Mouse (Mus musculus): ENCODE results near the gene Pyroxd1. TPM values are rescaled to one million over a fixed set of nuclear protein-coding genes. Genes with fewer than 3 reads are reported as not detected.

Pyroxd1 gene
- polyA plus RNA-seq, 1 experiment from 2014 or later, result 17.0 TPM

DNA sequence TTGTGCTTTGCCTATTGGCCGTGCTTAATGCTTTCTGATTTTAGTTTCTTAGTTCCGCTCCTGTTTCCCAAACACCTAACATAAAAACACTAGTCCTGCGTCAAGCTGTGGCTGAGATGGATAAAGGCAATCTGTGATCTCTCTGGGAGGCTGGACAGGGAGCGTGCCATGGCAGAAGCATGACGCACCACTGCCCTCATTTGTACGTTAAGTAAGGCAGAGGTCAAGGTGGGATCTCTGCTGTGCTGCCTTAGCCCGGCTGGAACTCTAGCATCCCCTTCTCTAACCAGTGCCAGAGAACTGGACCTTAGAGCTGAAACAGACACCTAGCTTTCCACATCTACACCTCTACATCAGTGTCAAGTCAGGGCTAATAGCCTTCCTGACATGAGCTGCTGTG, 36.2 kb downstream of the Pyroxd1 start:
- Histone ChIP-seq H3K36me3 (peaks cover 3% of the 10 kb centered on the region), H3K27ac (no peak overlapping the region), H3K27me3 (ENCODE audit: low read depth, poor library complexity, severe bottlenecking) (no peaks in the 10 kb centered on the region), H3K4me1 (peaks cover 22% of the 10 kb centered on the region), H3K9me3 (replicated peaks) (no peaks in the 10 kb centered on the region), H3K4me3 (no peak overlapping the region)
- no peak for DNase-seq (ENCODE audit: low spot score)
- 92% methylated on average over 7 of the region's 7 CpGs for WGBS

DNA sequence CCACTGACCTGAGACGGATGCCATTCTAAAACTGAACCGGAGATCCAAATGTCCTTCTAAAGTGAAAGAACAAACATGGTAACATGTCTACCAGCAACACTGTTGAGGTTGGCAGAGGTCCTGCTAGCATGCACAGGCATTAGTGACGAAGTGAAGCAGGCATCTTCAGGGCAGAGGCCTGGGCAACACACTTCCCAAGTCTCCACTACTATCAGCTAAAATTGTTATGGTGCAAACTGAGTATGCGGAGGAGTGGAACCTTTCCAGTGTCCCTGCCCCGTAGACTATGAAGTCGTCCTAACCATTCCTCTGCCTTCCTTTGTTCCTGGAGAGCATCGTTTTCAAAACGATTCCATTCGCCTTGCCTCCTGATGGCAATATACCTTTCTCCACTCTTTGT, 39.1 kb downstream of the Pyroxd1 start:
- no peak overlapping the region for H3K4me3 ChIP-seq
- peaks cover 29% of the 10 kb centered on the region for H3K4me1 ChIP-seq
- 92% methylated on average over 9 of the region's 9 CpGs for WGBS
- H3K9me3 ChIP-seq (replicated peaks), result no peaks in the 10 kb centered on the region
- H3K36me3 ChIP-seq, result no peaks in the 10 kb centered on the region
- DNase-seq (ENCODE audit: low spot score), result no peak
- H3K27ac ChIP-seq, result no peak overlapping the region
- H3K27me3 ChIP-seq (ENCODE audit: low read depth, poor library complexity, severe bottlenecking), result no peaks in the 10 kb centered on the region

- H3K4me3 ChIP-seq, result peak overlapping the region; percentile 98
- WGBS, result 6% methylated on average over 31 of the region's 31 CpGs
- no peaks in the 10 kb centered on the region for H3K9me3 ChIP-seq (replicated peaks)
- no peak for DNase-seq (ENCODE audit: low spot score)
- H3K27ac ChIP-seq, result peak overlapping the region; percentile 92
- peaks cover 29% of the 10 kb centered on the region for H3K4me1 ChIP-seq
- H3K27me3 ChIP-seq (ENCODE audit: low read depth, poor library complexity, severe bottlenecking), result no peaks in the 10 kb centered on the region
- H3K36me3 ChIP-seq, result peaks cover 10% of the 10 kb centered on the region
Observed at GRCm38 (mm10) chr6:142386285-142387010, 41.0 kb downstream of the Pyroxd1 start.

DNA sequence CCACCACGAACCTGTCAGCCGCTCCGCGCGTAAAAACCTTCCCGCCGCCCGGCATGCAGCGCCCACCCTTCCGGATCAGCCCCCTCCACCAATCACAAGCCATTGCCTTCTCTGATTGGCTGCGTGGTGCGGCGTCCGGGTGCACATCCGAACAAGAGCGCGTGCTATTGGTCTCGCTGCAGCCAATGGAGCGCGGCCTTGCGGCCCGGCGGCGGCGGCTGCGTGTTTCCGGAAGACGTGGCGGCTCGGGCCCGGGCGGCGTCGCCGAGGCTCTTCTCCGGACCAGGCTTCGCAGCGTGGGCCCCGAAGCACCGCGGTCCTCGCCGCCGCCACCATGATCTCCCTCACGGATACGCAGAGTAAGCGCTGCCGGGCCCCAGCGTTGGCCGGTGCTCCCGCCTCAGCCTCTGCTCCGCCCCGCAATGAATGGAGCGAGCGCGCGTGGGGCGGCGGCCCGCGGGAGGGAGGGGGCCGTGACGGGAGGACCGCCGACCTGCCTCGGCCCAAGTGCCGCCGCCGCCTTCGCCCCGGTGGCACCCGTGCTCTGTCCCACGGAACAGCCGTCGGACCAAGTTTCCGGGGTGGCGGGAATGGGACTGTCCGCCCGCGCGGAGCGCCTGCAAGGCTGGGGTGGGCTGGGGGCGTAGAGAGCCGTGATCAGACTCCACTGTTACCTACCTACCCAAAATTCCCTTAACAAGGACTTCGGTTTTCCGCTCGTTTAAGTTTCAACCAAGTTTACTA, 41.7 kb downstream of the Pyroxd1 start, which contains the start of the genes Recql and Golt1b:
Recql (minus strand) TSS at position 77 of the 744 bp plus-strand sequence.
Golt1b (plus strand) TSS at position 211 of the 744 bp plus-strand sequence.
- H3K4me1 ChIP-seq, result peaks cover 29% of the 10 kb centered on the region
- H3K27ac ChIP-seq, result peak within 1 kb of the TSS; percentile 92
- DNase-seq (ENCODE audit: low spot score), result peak; percentile 99
- H3K9me3 ChIP-seq (replicated peaks), result no peaks in the 10 kb centered on the region
- peaks cover 12% of the 10 kb centered on the region for H3K36me3 ChIP-seq
- under 1% methylated on average over 87 of the region's 87 CpGs for WGBS
- peak within 1 kb of the TSS; percentile 98 for H3K4me3 ChIP-seq
- H3K27me3 ChIP-seq (ENCODE audit: low read depth, poor library complexity, severe bottlenecking), result no peaks in the 10 kb centered on the region

DNA sequence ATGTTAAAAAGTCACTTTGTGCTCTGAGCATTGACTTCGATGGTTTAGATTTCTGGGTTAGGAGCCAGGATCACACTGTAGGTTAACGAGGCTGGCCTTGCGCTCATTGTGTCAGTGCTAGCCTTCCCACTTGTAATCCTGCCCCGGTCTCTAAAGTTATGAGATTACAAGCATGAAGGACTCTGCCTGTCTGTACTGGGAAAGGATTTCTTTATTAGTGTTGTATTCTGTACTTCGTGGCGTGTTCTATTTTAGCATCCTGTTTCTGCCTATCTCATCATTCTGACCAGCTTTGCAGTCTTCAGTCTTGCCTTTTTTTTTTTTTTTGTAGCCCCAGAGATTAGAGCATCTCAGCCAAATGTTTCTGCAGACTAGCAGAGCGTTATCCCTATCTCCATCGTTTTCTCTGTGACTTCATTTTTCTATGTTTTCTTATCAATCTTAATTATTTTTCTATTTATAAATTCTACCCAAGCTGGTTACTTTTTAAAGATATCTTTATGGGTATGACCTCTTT, 42.4 kb downstream of the Pyroxd1 start:
- Histone ChIP-seq H3K9me3 (replicated peaks) (no peaks in the 10 kb centered on the region), H3K36me3 (peaks cover 18% of the 10 kb centered on the region), H3K4me1 (peaks cover 25% of the 10 kb centered on the region), H3K27ac (peak overlapping the region; percentile 92), H3K27me3 (ENCODE audit: low read depth, poor library complexity, severe bottlenecking) (no peaks in the 10 kb centered on the region), H3K4me3 (peak overlapping the region; percentile 98)
- no peak for DNase-seq (ENCODE audit: low spot score)
- WGBS, result 27% methylated on average over 8 of the region's 8 CpGs

DNA sequence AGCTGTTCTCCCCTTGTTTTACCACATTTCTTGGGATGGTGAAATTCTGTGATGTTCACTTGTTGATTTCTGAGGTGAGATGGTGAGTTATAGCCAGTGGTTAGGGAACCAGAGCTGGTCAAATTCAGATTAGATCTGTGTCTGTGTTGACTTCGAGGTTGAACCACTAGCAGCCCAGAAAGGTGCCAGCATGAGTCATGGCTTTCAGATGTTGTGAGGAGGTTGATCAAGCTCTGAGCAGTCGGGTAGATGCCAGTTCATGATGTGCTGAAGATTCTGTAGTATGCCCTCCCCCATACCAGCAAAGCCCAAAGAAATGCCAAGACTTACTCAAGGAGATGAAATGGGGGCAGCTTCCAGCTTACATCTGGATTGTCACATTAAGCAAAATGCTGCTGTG, 43.6 kb downstream of the Pyroxd1 start:
- H3K9me3 ChIP-seq (replicated peaks), result no peaks in the 10 kb centered on the region
- no peaks in the 10 kb centered on the region for H3K27me3 ChIP-seq (ENCODE audit: low read depth, poor library complexity, severe bottlenecking)
- 82% methylated on average over 2 of the region's 2 CpGs for WGBS
- DNase-seq (ENCODE audit: low spot score), result no peak
- no peak overlapping the region for H3K27ac ChIP-seq
- peaks cover 14% of the 10 kb centered on the region for H3K4me1 ChIP-seq
- H3K36me3 ChIP-seq, result peaks cover 31% of the 10 kb centered on the region
- no peak overlapping the region for H3K4me3 ChIP-seq

DNA sequence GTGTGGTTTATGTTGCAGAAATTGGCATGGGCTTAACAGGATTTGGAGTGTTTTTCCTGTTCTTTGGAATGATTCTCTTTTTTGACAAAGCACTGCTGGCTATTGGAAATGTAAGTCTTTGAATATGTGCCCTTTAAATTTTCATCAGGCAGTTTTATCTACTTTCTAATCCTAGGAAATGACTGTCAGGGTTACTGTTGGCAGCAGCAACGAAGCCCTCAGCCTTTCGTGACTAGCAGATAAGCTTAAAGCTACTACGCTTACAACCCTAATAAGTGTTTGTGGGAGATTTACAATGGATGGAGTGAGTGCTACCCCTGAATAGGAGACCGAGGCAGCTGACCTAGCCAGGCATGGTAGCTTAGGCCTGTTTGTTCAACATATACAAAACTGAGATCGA, 46.9 kb downstream of the Pyroxd1 start:
- WGBS, result 84% methylated on average over 5 of the region's 5 CpGs
- H3K27ac ChIP-seq, result no peak overlapping the region
- H3K27me3 ChIP-seq (ENCODE audit: low read depth, poor library complexity, severe bottlenecking), result no peaks in the 10 kb centered on the region
- peaks cover 57% of the 10 kb centered on the region for H3K36me3 ChIP-seq
- H3K4me3 ChIP-seq, result no peak overlapping the region
- H3K9me3 ChIP-seq (replicated peaks), result no peaks in the 10 kb centered on the region
- DNase-seq (ENCODE audit: low spot score), result no peak
- peaks cover 8% of the 10 kb centered on the region for H3K4me1 ChIP-seq

DNA sequence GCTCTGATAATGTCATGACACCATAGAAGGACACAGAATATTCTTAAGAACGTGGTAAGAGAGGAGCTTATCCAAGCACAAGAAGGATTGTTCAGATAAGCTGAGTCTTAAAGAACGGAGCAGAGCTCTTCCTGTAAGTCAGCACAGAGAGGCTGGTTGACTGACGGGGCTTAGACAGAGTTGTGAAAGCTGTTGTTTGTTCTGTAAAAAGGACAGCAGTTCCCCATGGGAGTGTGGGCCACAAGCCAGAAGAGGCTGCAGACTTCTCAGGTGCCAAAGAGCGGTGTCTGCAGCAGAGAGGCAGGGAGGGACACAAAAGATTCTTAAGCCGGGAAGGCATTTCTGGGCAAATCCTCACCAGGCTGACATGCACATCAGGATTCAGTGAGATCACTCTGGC, 49.2 kb downstream of the Pyroxd1 start:
- H3K27ac ChIP-seq, result no peak overlapping the region
- H3K4me3 ChIP-seq, result no peak overlapping the region
- DNase-seq (ENCODE audit: low spot score), result no peak
- 91% methylated on average over 5 of the region's 5 CpGs for WGBS
- peaks cover 59% of the 10 kb centered on the region for H3K36me3 ChIP-seq
- H3K27me3 ChIP-seq (ENCODE audit: low read depth, poor library complexity, severe bottlenecking), result no peaks in the 10 kb centered on the region
- H3K9me3 ChIP-seq (replicated peaks), result no peaks in the 10 kb centered on the region
- no peaks in the 10 kb centered on the region for H3K4me1 ChIP-seq

- peaks cover 58% of the 10 kb centered on the region for H3K36me3 ChIP-seq
- no peak for DNase-seq (ENCODE audit: low spot score)
- 93% methylated on average over 6 of the region's 6 CpGs for WGBS
- no peaks in the 10 kb centered on the region for H3K27me3 ChIP-seq (ENCODE audit: low read depth, poor library complexity, severe bottlenecking)
- H3K4me3 ChIP-seq, result no peak overlapping the region
- H3K27ac ChIP-seq, result no peak overlapping the region
- H3K4me1 ChIP-seq, result no peaks in the 10 kb centered on the region
- no peaks in the 10 kb centered on the region for H3K9me3 ChIP-seq (replicated peaks)
Observed at GRCm38 (mm10) chr6:142395756-142396155, 50.3 kb downstream of the Pyroxd1 start.

DNA sequence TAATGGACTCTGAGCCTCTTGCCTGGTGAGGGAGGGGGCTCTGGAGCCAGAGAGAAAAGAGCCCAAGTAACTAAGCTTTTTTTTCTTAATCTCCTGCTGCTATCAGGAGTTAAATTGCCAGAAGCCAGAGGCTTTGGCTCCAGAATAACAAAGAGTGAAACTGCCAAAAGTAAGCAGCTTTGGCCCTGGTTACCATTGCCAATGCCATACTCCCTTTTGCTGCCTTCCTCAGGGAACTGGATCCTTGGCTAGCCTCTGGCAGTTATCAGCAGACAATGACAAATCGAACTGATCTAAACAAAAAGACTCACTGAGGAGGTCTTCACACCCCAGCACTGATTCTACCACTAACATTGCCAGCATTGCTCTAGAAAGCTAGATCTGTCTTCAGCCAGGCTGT, 65.7 kb downstream of the Pyroxd1 start:
- H3K36me3 ChIP-seq, result no peaks in the 10 kb centered on the region
- peaks cover 12% of the 10 kb centered on the region for H3K4me1 ChIP-seq
- H3K27ac ChIP-seq, result no peak overlapping the region
- no peak for DNase-seq (ENCODE audit: low spot score)
- H3K4me3 ChIP-seq, result no peak overlapping the region
- WGBS, result 34% methylated on average over 1 of the region's 1 CpGs
- no peaks in the 10 kb centered on the region for H3K9me3 ChIP-seq (replicated peaks)
- H3K27me3 ChIP-seq (ENCODE audit: low read depth, poor library complexity, severe bottlenecking), result peaks cover 46% of the 10 kb centered on the region

Other genes with a start within 250 kb of the Pyroxd1 start
- not detected in 2 replicates for gene Slco1a6, start 137.1 kb upstream of the Pyroxd1 start, polyA plus RNA-seq (2016; fragmentation: Nextera tagmentation; extraction: Ambion mirVana)
- not detected in 2 replicates for gene Iapp, start 47.2 kb upstream of the Pyroxd1 start, polyA plus RNA-seq (2016; fragmentation: Nextera tagmentation; extraction: Ambion mirVana)
- 0.06 TPM in 1 of 2 replicates, not detected in the other for gene Slco1a5, start 22.7 kb upstream of the Pyroxd1 start, polyA plus RNA-seq (2016; fragmentation: Nextera tagmentation; extraction: Ambion mirVana)
- gene Recql, start 41.4 kb downstream of the Pyroxd1 start, polyA plus RNA-seq (2016; fragmentation: Nextera tagmentation; extraction: Ambion mirVana), result 30.0 and 31.5 TPM in 2 replicates
- 115 and 125 TPM in 2 replicates for gene Golt1b, start 41.6 kb downstream of the Pyroxd1 start, polyA plus RNA-seq (2016; fragmentation: Nextera tagmentation; extraction: Ambion mirVana)
- 0.54 and 0.78 TPM in 2 replicates for gene Spx, start 67.8 kb downstream of the Pyroxd1 start, polyA plus RNA-seq (2016; fragmentation: Nextera tagmentation; extraction: Ambion mirVana)
- not detected in 2 replicates for gene Gys2, start 127.5 kb downstream of the Pyroxd1 start, polyA plus RNA-seq (2016; fragmentation: Nextera tagmentation; extraction: Ambion mirVana)
- gene Ldhb, start 162.3 kb downstream of the Pyroxd1 start, polyA plus RNA-seq (2016; fragmentation: Nextera tagmentation; extraction: Ambion mirVana), result 408 and 535 TPM in 2 replicates
- gene Kcnj8, start 226.0 kb downstream of the Pyroxd1 start, polyA plus RNA-seq (2016; fragmentation: Nextera tagmentation; extraction: Ambion mirVana), result 0.09 and 0.16 TPM in 2 replicates

Data from limb, embryonic 10.5 days (tissue).